Mouse (Mus musculus): ENCODE measurements around the gene Rxra.

Rxra gene

GRCm38 (mm10) chr2:27769701-27770100, 93.5 kb downstream of the Rxra start:
- DNase-seq = no peak

GRCm38 (mm10) chr2:27770205-27770604, 94.0 kb downstream of the Rxra start:
- peak; percentile 56 for DNase-seq

GRCm38 (mm10) chr2:27771936-27772335, 95.7 kb downstream of the Rxra start:
- peak; percentile 62 for DNase-seq

GRCm38 (mm10) chr2:27772841-27773388, 96.7 kb downstream of the Rxra start:
- no peak for DNase-seq

- DNase-seq = no peak
Observed at GRCm38 (mm10) chr2:27773980-27774730, 97.9 kb downstream of the Rxra start.

- DNase-seq = no peak
Observed at GRCm38 (mm10) chr2:27775006-27775405, 98.8 kb downstream of the Rxra start.

GRCm38 (mm10) chr2:27775625-27776024, 99.4 kb downstream of the Rxra start:
- DNase-seq = no peak

GRCm38 (mm10) chr2:27777756-27778155, 101.5 kb downstream of the Rxra start:
- no peak for DNase-seq

- DNase-seq = no peak
Observed at GRCm38 (mm10) chr2:27778289-27778688, 102.0 kb downstream of the Rxra start.

- DNase-seq = no peak
Observed at GRCm38 (mm10) chr2:27779291-27779866, 103.1 kb downstream of the Rxra start.

- DNase-seq = no peak
Observed at GRCm38 (mm10) chr2:27780162-27780561, 103.9 kb downstream of the Rxra start.

- no peak for DNase-seq
Observed at GRCm38 (mm10) chr2:27785363-27785762, 109.1 kb downstream of the Rxra start.

- no peak for DNase-seq
Observed at GRCm38 (mm10) chr2:27785973-27786417, 109.8 kb downstream of the Rxra start.

- DNase-seq = no peak
Observed at GRCm38 (mm10) chr2:27791571-27791970, 115.3 kb downstream of the Rxra start.

GRCm38 (mm10) chr2:27799018-27799417, 122.8 kb downstream of the Rxra start:
- no peak for DNase-seq

- no peak for DNase-seq
Observed at GRCm38 (mm10) chr2:27801041-27801440, 124.8 kb downstream of the Rxra start.

- no peak for DNase-seq
Observed at GRCm38 (mm10) chr2:27802493-27802892, 126.3 kb downstream of the Rxra start.

- DNase-seq = no peak
Observed at GRCm38 (mm10) chr2:27806691-27807090, 130.5 kb downstream of the Rxra start.

GRCm38 (mm10) chr2:27807684-27808083, 131.4 kb downstream of the Rxra start:
- DNase-seq = no peak

GRCm38 (mm10) chr2:27809897-27810296, 133.7 kb downstream of the Rxra start:
- DNase-seq = no peak

Data from thymus, postnatal 25 days (tissue).